Mouse (Mus musculus): ENCODE results near the gene Mrtfa. TPM values are rescaled to one million over a fixed set of nuclear protein-coding genes. Genes with fewer than 3 reads are reported as not detected.
A peak's percentile ranks its signal among the peaks of the same experiment; 100 is the strongest.

Gene Mrtfa
- polyA plus RNA-seq, 1 experiment from 2014 or later, result 4.5 TPM

DNA sequence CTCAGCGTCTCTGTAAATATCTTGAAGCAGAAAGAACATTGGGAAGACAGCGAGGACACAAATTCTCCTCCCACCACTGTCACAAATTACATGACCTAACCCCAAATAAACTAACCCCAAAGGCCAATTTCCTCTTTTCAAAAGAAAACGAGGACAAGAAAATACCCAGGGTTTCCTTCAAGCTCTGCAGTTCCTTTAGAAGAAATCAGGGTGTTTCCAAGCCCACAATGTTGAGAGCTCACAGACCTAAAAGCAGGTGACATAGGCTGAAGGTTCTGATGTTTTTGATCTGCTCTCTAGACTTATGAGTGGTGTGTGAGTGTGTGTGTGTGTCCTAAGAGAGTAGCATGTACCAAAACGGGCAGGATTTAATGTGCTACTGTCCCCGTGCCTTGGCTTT is 89.2 kb downstream of the Mrtfa start:
- WGBS (ENCODE audit: insufficient replicate concordance), result 45% methylated on average over 5 of the region's 5 CpGs
- ATAC-seq (no peak), DNase-seq (no peak)
- no peak overlapping the region for H3K9ac ChIP-seq (replicated peaks)
- H3K4me3 ChIP-seq (ENCODE audit: low read depth, low read length), result no peak overlapping the region
- TF ChIP-seq CTCF (IDR thresholded peaks at IDR 0.05; ENCODE audit: low read depth) (no peak), EP300 (IDR thresholded peaks at IDR 0.05; ENCODE audit: low read depth) (no peak)
- peaks cover 10% of the 10 kb centered on the region for H3K4me1 ChIP-seq (ENCODE audit: insufficient read depth)
- H3K9me3 ChIP-seq (ENCODE audit: low read length), result no peaks in the 10 kb centered on the region
- no peaks in the 10 kb centered on the region for H3K27me3 ChIP-seq (ENCODE audit: insufficient read depth, low read length)
- H3K27ac ChIP-seq (ENCODE audit: low read depth), result no peak overlapping the region
- no peaks in the 10 kb centered on the region for H3K36me3 ChIP-seq (replicated peaks; ENCODE audit: insufficient read depth, low read length)
- H3K4me2 ChIP-seq (ENCODE audit: low read depth, low read length), result 0 out of 2 replicates have a peak overlapping the region, but pooled peaks have one; percentile 9

DNA sequence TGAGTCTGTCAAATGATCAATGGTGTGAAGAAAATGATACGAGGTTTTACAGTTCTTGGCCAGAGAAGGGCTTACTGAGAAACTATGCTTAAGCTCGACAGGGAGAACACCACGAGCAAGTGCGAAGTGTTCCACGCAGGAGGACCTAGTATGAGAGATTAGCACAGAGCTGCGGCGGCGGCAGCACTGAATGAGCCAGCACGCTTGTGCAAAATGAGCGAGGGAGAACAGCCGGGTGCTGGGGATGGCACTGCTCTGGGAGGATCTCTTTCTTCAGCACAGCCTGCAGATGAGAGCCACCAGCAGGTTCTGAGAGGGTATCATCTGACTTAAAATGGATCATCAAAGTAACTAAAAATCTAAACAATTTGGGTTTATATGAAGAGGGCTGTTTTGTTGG is 91.3 kb downstream of the Mrtfa start:
- Histone ChIP-seq H3K27me3 (ENCODE audit: insufficient read depth, low read length) (no peaks in the 10 kb centered on the region), H3K9me3 (ENCODE audit: low read length) (no peaks in the 10 kb centered on the region), H3K4me3 (ENCODE audit: low read depth, low read length) (no peak overlapping the region), H3K4me1 (ENCODE audit: insufficient read depth) (0 out of 2 replicates have a peak, but pooled peaks cover 2% of the 10 kb centered on the region), H3K27ac (ENCODE audit: low read depth) (no peak overlapping the region), H3K9ac (replicated peaks) (no peak overlapping the region), H3K36me3 (replicated peaks; ENCODE audit: insufficient read depth, low read length) (no peaks in the 10 kb centered on the region), H3K4me2 (ENCODE audit: low read depth, low read length) (no peak overlapping the region)
- no peak for DNase-seq
- TF ChIP-seq EP300 (IDR thresholded peaks at IDR 0.05; ENCODE audit: low read depth) (no peak), CTCF (IDR thresholded peaks at IDR 0.05; ENCODE audit: low read depth) (no peak)
- WGBS (ENCODE audit: insufficient replicate concordance), result 79% methylated on average over 11 of the region's 11 CpGs
- no peak for ATAC-seq

DNA sequence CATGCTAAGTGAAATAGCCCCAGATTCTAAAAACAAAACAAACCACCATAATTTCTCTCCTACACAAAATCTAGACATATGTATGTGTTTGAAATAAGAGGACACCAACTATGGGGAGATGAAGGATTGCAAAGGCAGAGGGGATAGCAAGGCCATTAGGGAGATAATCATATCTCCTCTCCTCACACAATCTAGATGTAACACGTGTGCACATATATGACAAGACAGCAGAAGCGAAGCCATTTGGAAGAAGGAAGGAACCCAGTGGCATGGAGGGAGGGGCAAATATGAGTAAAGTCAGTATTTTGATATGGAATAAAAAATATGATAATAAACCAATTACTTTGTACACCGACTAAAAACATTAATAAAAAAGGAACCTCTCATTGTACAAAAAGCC is 91.9 kb downstream of the Mrtfa start:
- 67% methylated on average over 3 of the region's 3 CpGs for WGBS (ENCODE audit: insufficient replicate concordance)
- DNase-seq (no peak), ATAC-seq (no peak)
- Histone ChIP-seq H3K36me3 (replicated peaks; ENCODE audit: insufficient read depth, low read length) (no peaks in the 10 kb centered on the region), H3K9me3 (ENCODE audit: low read length) (no peaks in the 10 kb centered on the region), H3K4me2 (ENCODE audit: low read depth, low read length) (no peak overlapping the region), H3K4me1 (ENCODE audit: insufficient read depth) (0 out of 2 replicates have a peak, but pooled peaks cover 2% of the 10 kb centered on the region), H3K4me3 (ENCODE audit: low read depth, low read length) (no peak overlapping the region), H3K27ac (ENCODE audit: low read depth) (no peak overlapping the region), H3K27me3 (ENCODE audit: insufficient read depth, low read length) (no peaks in the 10 kb centered on the region), H3K9ac (replicated peaks) (no peak overlapping the region)
- no peak for TF ChIP-seq CTCF (IDR thresholded peaks at IDR 0.05; ENCODE audit: low read depth)
- TF ChIP-seq EP300 (IDR thresholded peaks at IDR 0.05; ENCODE audit: low read depth), result no peak

DNA sequence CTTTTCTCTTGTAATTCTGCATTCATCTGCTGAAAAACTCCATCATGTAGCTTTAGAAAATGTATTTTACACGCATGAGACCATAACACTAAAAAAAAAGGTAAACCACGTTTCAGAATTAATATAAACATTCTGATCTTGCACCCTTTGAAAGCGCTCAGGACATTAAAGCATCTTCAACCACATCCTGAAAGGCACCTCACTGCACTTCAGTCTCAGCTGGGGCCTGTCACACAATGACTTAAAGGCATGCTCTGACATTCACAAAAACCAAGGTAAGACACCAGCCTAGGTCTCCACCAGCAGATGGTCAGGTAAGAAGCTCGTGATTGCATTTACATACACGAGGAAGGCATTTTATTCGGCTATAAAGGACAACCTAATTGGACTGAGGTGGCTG is 92.7 kb downstream of the Mrtfa start:
- Histone ChIP-seq H3K9ac (replicated peaks) (no peak overlapping the region), H3K27ac (ENCODE audit: low read depth) (no peak overlapping the region), H3K4me1 (ENCODE audit: insufficient read depth) (0 out of 2 replicates have a peak, but pooled peaks cover 2% of the 10 kb centered on the region), H3K9me3 (ENCODE audit: low read length) (no peaks in the 10 kb centered on the region), H3K27me3 (ENCODE audit: insufficient read depth, low read length) (no peaks in the 10 kb centered on the region), H3K4me2 (ENCODE audit: low read depth, low read length) (no peak overlapping the region), H3K4me3 (ENCODE audit: low read depth, low read length) (no peak overlapping the region), H3K36me3 (replicated peaks; ENCODE audit: insufficient read depth, low read length) (no peaks in the 10 kb centered on the region)
- 73% methylated on average over 6 of the region's 6 CpGs for WGBS (ENCODE audit: insufficient replicate concordance)
- no peak for TF ChIP-seq EP300 (IDR thresholded peaks at IDR 0.05; ENCODE audit: low read depth)
- no peak for DNase-seq
- no peak for ATAC-seq

DNA sequence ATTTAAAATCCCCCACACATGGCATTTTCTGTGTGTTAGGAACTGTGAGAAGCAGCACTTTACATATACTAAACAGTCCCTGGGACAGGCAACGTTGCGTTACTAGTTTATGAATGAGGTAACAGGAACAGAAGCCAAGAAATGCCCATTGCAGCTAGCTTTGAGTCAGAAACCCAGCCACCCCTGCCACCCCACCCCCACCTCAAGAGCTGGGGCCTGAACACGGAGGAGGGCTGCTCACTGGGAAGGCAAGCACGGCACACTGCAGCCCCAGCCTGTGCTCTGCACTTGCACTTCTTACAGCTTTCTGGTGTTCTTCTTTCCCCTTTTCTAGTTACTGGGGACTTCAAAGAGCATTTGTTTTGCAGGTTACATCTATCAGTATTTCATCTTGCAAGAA is 93.1 kb downstream of the Mrtfa start:
- WGBS (ENCODE audit: insufficient replicate concordance), result 44% methylated on average over 4 of the region's 4 CpGs
- Histone ChIP-seq H3K27me3 (ENCODE audit: insufficient read depth, low read length) (no peaks in the 10 kb centered on the region), H3K27ac (ENCODE audit: low read depth) (no peak overlapping the region), H3K4me2 (ENCODE audit: low read depth, low read length) (no peak overlapping the region), H3K4me1 (ENCODE audit: insufficient read depth) (0 out of 2 replicates have a peak, but pooled peaks cover 2% of the 10 kb centered on the region), H3K9me3 (ENCODE audit: low read length) (no peaks in the 10 kb centered on the region), H3K4me3 (ENCODE audit: low read depth, low read length) (no peak overlapping the region), H3K9ac (replicated peaks) (no peak overlapping the region), H3K36me3 (replicated peaks; ENCODE audit: insufficient read depth, low read length) (no peaks in the 10 kb centered on the region)
- no peak for ATAC-seq
- TF ChIP-seq CTCF (IDR thresholded peaks at IDR 0.05; ENCODE audit: low read depth), result no peak
- TF ChIP-seq EP300 (IDR thresholded peaks at IDR 0.05; ENCODE audit: low read depth), result no peak
- no peak for DNase-seq

DNA sequence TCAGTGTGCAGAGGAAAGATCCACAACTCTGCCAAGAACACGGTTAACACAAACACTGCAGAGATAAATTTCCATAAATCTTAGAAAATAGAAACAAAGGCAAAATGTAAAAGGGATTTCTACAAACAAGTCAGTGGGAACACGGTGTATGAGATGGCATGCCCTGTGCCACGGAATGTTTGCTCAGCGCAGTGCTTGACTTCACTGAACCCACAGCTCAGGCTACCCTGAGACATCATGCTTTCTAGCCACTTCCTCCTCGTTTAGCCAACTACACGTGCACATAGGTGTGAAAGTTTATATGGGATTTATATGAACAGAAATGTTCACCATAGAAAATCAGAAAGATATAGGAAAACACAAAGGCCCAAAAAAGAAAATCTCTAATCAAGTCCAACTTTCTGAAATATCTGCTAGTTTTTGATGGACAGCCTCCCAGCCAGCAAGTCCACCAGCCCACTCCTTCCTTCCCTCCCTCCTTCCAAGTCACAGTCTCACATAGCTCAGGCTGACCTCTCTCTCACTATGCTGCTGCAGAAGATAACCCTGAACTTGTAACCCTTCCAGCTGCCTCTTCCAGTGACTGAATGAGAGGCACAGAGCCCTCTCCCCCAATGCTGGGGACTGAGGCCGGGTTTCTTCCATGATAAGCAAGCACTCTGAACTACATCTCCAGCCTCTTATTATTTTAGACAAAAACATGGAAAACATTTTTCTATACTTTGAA is 94.1 kb downstream of the Mrtfa start:
- WGBS (ENCODE audit: insufficient replicate concordance), result 49% methylated on average over 7 of the region's 7 CpGs
- Histone ChIP-seq H3K36me3 (replicated peaks; ENCODE audit: insufficient read depth, low read length) (no peaks in the 10 kb centered on the region), H3K9ac (replicated peaks) (no peak overlapping the region), H3K4me2 (ENCODE audit: low read depth, low read length) (no peak overlapping the region), H3K4me3 (ENCODE audit: low read depth, low read length) (no peak overlapping the region), H3K27me3 (ENCODE audit: insufficient read depth, low read length) (no peaks in the 10 kb centered on the region), H3K27ac (ENCODE audit: low read depth) (no peak overlapping the region), H3K4me1 (ENCODE audit: insufficient read depth) (0 out of 2 replicates have a peak, but pooled peaks cover 2% of the 10 kb centered on the region), H3K9me3 (ENCODE audit: low read length) (no peaks in the 10 kb centered on the region)
- no peak for ATAC-seq
- DNase-seq, result no peak
- TF ChIP-seq EP300 (IDR thresholded peaks at IDR 0.05; ENCODE audit: low read depth) (no peak), CTCF (IDR thresholded peaks at IDR 0.05; ENCODE audit: low read depth) (no peak)
